Mouse (Mus musculus) embryo, embryonic 9.5 days (tissue): ENCODE measurements around the gene Itpr1.
"Not testable (repeated sequence)": the region's sequence is repeated elsewhere in the genome, so short reads cannot be mapped to it uniquely, and the experiment has no call there.

Source experiments
- DNase-seq: peaks from one replicate; pipeline ENCODE4 v3.0.0-alpha.2; 2017; ENCODE audit errors: extremely low spot score

Gene Itpr1

GRCm38 (mm10) chr6:108545464-108545863 lies 332.6 kb downstream of the Itpr1 start:
- no peak for DNase-seq

- no peak for DNase-seq
These were observed 335.5 kb downstream of the Itpr1 start for GRCm38 (mm10) chr6:108548413-108548812.

DNA sequence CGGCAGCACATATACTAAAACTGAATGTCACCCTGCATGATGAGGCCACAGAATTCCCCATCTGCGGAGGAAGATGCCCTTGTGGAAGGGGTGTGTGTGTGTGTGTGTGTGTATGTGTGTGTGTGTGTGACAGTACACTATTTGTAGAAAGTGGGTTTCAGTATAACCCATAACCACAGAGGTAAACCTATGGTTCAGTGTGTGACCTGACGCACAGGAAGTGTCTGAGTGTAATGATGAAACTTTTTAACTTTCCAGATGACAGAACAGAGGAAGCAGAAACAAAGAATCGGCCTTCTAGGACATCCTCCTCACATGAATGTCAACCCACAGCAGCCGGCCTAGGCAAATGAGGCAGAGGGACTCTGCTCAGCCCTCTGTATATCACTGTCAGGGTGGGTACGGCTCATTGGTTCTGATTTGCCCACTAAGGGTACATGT lies 336.6 kb downstream of the Itpr1 start:
- DNase-seq, result no peak

DNA sequence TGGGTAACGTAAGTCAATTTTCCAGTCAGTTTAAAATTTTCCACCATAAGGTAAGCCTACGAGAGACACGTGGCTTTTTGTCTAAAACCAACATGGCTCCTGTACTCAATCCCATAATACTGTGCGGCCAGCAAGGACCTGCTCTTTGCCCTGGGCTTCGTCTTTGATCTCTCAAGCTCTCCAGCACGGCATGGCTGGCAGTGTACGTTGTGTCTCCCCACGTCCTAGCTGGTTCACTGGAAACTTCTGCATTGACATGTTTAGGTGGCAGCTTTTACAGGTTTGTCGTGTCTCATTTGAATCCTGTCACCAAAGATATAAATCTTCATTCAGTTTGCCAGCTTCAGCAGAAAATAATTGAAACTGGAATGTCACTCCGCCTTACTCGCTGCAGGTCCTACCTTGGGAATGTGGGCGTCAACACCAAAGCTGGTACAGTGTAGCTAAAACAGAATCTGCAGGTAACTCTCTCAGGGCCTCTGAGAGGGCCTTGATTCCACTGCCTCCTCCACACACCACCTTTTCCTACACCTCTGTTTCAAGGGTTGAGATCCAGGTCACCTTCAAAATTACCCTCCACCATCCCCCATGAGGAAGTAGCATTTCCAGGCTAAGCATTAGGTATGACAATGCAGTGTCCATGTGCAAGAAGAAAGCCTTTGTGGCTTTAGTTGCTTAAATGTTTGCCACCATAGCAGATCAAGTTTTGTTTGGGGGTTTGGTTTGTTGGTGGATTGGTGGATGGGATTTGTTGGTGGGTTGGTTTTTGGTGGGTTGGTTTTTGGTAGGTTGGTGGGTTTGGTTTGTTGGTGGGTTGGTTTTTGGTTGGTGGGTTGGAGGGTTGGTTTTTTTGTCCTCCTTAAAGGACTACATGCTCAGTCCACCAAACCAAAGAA lies 339.1 kb downstream of the Itpr1 start:
- no peak for DNase-seq

DNA sequence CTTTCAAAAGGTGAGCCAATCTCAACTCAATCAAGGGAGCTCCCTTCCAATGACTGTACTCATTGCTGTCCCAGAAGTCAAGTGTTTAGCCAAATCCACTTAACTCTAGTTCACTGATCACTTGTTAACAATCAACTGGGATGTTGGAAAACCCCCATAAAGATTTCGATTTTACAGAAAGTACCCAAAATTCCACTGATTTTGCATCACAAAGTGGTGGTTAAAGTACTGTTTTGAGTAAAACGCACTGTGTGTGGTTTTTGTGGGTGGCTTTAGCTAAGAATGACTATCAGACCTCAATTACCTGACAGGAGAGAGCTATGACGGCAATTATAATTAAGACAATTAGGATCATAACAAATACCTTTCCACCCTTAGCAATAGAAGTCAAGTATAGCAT lies 340.1 kb downstream of the Itpr1 start:
- no peak for DNase-seq

DNA sequence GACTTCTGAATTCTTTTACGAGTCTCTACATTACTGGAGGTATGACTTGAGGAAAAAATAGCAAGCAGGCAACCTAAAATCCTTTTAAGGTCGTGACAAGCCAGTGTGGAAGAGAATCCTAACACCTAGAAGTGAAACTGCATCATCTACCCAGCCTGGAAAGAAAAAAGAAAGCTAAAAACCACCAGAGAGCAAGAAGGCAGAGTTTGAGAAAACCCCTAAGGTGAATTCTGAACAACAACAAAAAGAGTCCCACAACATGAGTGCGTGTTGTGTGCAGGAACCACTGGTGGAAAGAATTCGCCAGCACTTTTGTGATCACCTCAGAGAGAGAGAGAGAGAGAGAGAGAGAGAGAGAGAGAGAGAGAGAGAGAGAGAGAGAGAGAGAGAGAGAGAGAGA lies 340.6 kb downstream of the Itpr1 start:
- no peak for DNase-seq

GRCm38 (mm10) chr6:108554389-108554788 lies 341.5 kb downstream of the Itpr1 start:
- DNase-seq, result no peak

DNA sequence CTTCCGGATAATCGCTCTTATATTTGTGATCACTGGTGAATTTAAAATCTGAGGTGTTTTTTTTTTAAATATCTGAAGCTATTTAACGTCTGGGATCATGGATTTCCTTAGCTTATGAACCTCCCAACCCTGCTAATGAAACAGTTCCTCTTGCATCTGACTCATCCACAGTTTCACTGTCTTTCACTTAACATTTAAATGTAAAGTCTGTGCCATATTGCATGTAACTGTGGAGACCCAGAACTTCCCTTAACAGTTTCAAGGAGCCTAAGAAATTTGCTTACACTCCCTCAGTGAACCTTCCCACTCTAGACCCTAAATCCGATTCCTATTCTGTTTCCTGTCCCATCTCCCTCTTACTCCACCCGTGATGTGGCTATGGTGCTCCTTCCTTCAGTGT lies 342.0 kb downstream of the Itpr1 start:
- DNase-seq, result no peak

DNA sequence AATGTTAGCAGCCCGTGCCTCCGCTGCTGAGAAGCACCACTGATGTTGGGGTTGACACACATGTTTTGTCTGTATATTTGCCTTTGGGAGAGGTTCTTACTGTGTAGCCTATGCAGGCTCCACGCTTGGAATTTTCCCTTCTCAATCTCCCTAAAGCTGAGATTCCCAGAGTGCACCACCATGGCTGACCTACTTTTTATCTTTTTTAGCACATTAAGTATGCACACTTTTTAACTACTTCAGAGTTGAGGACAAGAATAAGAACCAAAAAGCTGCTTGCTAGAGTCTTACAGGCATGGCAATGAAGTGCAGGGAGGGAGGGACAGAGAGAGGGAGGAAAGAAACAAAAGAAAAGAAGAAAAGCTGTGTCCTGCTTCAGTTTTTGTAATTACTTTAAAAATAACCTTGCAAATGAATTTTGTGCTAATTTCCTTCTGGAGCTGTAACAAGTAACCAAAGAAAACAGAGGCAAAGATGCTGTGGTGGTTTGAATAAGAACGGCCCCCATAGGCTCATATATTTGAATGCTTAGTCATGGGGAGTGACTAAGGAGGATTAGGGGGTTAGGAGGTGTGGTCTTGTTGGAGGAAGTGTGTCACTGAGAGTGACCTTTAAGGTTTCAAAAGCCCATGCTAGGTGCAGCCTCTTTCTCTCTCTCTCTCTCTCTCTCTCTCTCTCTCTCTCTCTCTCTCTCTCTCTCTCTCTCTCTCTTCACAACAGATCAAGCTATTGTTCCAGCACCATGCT lies 344.9 kb downstream of the Itpr1 start:
- no peak for DNase-seq

GRCm38 (mm10) chr6:108559226-108559625 lies 346.3 kb downstream of the Itpr1 start:
- DNase-seq, result not testable (repeated sequence)

DNA sequence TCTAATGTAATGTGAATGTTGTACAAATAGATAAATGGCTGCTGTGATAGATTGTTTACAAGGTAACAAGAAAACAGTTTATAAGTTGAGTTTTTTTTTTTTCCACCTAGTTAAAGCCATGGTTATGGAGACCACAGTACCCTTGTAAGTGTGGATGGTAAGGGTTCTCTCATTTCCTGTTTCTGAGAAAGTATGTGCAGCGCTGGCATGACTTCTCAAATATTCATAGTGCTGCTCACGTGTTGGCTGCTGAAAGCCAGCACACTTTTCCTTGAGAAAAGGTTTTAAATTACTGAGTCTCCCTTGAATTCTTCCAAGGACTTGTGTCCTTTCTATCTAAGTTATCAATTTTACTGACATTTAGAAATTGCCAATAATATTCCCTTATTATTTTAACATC lies 350.1 kb downstream of the Itpr1 start:
- no peak for DNase-seq

DNA sequence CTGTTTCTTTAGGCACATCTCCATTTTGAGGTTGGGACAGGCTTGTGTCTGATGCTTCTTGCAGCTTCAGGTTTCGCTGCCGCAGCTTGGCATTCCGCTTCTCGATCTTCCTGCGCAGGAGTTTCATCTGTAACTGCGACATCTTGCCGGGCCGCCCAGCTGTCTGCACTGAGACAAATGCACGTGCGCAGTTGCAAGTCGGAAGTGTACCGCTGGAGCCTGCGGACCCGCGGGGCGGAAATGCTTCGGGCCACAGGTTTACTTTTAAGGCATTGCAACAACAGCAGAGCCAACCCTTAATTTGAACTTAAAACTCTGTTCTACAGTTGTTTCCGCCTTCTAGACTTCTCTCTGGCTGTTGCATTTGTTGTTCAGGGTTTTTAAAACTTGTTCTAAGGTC lies 352.6 kb downstream of the Itpr1 start:
- DNase-seq, result not testable (repeated sequence)

- DNase-seq, result no peak
These were observed 353.7 kb downstream of the Itpr1 start for GRCm38 (mm10) chr6:108566549-108566948.

DNA sequence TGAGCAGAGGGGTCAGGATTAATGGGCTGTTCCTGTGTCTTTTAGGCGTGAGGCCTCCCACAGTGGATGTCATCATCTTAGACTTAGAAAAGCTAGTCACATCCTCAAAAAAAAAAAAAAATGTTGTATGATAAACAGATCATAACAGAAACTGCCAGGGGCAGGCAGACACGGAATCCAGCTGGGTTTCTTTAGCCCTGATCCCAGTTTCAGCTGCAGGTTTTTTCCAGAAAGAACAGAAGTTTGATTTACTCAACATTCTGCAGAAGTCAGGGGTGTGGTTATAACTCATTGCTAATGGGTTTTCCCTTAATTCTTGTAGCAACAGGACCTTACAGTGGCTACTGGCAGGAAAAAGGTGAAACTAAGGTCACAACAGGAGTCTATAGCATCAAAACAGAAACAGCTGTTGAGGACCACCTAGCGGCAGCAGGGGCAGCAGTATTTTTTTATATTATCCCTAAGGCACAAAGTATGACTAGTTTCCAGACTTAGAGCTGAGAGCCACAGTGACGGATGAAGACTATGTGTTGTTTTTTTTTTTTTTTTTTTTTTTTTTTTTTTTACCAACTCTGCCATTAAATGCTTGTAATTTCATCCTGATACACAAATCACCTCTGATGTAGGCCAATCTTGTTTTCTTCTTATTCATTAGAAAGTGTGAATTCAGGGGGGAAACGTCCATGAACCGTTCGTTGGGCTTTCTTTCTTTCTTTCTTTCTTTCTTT lies 356.7 kb downstream of the Itpr1 start:
- peak; percentile 32 for DNase-seq

DNA sequence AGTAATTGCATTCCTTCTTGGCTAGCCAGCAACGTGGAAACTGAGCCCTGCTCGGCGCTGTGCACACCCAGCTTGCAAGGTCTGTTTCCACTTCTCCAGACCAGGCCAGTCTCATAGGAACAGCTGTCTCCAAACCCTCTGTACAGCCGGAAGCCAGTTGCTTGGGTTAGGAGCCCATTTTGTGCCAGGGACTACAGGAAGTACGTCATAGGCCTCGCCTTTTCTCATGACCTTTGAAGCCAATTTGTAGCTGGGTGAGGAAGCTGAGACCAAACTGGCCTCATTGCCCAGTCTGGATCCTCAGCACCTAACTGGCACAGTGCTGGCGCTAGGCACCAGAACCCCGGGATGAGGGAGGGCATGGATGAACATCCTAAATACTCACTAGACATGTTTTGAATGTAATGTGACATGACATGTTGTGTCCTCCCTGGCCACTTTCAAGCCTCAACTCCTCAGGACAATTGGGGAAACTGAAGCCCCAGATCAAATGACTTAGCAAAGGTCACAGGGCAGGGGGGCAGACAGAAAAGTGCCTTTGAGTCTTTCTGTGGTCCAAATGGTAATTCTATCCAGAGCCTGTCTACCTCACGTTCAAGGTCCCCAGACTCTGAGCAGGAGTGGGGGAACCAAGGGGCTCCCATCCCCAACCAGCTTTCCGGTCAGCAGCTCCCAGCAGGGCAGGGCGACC lies 357.6 kb downstream of the Itpr1 start:
- DNase-seq, result no peak

GRCm38 (mm10) chr6:108571042-108571590 lies 358.2 kb downstream of the Itpr1 start:
- DNase-seq, result peak; percentile 83

- no peak for DNase-seq
These were observed 359.8 kb downstream of the Itpr1 start for GRCm38 (mm10) chr6:108572646-108573045.

DNA sequence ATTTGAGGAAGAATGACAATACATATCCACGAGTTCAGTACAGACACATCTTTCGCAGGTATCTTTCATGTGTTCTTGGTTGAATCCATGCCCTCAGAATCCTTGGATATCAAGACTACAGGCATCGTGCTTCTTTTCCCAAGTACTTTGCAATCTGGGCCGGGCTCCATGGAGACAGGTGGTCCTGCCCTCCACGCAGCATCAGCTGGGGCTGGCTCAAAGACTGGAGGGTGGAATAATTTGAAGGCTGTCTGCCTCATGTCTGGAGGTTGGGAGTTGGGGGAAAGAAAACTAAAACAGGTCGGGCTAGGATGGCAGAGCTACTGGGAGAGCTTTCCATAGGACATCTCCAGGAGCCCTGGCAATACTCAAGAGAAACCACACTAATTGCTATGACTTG lies 364.2 kb downstream of the Itpr1 start:
- no peak for DNase-seq

DNA sequence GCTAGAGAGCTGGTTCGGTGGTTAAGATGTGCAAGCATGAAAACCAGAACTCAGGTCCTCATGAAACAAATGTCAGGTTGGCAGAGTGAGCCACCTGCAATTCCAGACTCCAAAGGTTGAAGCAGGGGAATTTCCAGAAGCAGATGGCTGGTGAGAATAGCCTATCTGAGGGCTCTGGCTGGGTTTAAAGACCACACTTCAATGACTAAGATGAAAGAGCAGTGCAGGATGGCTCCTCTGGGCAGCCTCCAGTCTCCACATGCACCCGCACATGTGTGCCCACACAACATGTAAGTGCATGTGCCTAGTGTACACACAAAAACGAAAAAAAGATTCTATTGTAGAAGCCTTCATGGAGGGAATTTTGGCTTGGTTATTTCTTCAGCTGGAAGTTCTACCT lies 375.5 kb downstream of the Itpr1 start:
- no peak for DNase-seq

- no peak for DNase-seq
These were observed 379.3 kb downstream of the Itpr1 start for GRCm38 (mm10) chr6:108592227-108592626.

- no peak for DNase-seq
These were observed 379.7 kb downstream of the Itpr1 start for GRCm38 (mm10) chr6:108592636-108593035.
